Mouse (Mus musculus) midbrain, postnatal 0 days (tissue): ENCODE measurements at regions not wholly inside any gene's neighbourhood (a gene's known extent, or its start where the extent isn't known, plus 50 kb on each side); places are given as distances from the start of the nearest gene placed in this dataset.
A peak's percentile ranks its signal among the peaks of the same experiment; 100 is the strongest.

Experiments used
- ATAC-seq: fragments of 200-750 bp; cut with Nextera tagmentation; 2 replicates; pipeline ENCODE4 v1.8.0; 2017; ENCODE audit warnings: moderate number of reproducible peaks, mild to moderate bottlenecking, moderate TSS enrichment, moderate library complexity; ENCODE audit not compliant: low FRiP score
- DNase-seq: peaks from one replicate; pipeline ENCODE4 v3.0.0-alpha.2; 2015; ENCODE audit warnings: low spot score
- H3K27ac ChIP-seq: fragments of 300-500 bp; sonication (generic); 2 replicates; pipeline ENCODE4 v1.5.1; 2014; ENCODE audit warnings: low read depth, mild to moderate bottlenecking, low read length, mixed read lengths
- H3K27me3 ChIP-seq: fragments of 300-500 bp; sonication (generic); 2 replicates; pipeline ENCODE4 v1.6.1; 2014; ENCODE audit warnings: low read length, control low read depth, mixed read lengths; ENCODE audit not compliant: insufficient read depth
- H3K36me3 ChIP-seq: fragments of 300-500 bp; sonication (generic); 2 replicates; pipeline ENCODE4 v1.6.1; 2014; ENCODE audit warnings: low read length, control low read depth, mixed read lengths; ENCODE audit not compliant: insufficient read depth
- H3K4me1 ChIP-seq: fragments of 300-500 bp; sonication (generic); 2 replicates; pipeline ENCODE4 v1.6.1; 2014; ENCODE audit warnings: mild to moderate bottlenecking, control low read depth, antibody characterized with exemption, low read length, mixed read lengths; ENCODE audit not compliant: insufficient read depth
- H3K4me2 ChIP-seq: fragments of 300-500 bp; sonication (generic); 2 replicates; pipeline ENCODE4 v1.6.1; 2014; ENCODE audit warnings: low read depth, mild to moderate bottlenecking, low read length, mixed read lengths; ENCODE audit not compliant: poor library complexity, severe bottlenecking
- H3K4me3 ChIP-seq: fragments of 300-500 bp; sonication (generic); 2 replicates; pipeline ENCODE4 v1.5.1; 2014; ENCODE audit warnings: low read depth, mild to moderate bottlenecking, low read length, moderate library complexity
- H3K9ac ChIP-seq: fragments of 300-500 bp; sonication (generic); replicated peaks from 2 replicates; pipeline ENCODE4 v1.6.1; 2014; ENCODE audit warnings: mild to moderate bottlenecking, low read length, moderate library complexity, mixed read lengths; ENCODE audit not compliant: poor library complexity, severe bottlenecking
- H3K9me3 ChIP-seq: fragments of 300-500 bp; sonication (generic); 2 replicates; pipeline ENCODE4 v1.6.1; 2016; ENCODE audit warnings: low read length, control low read depth
- CTCF ChIP-seq: IDR thresholded peaks from 2 replicates; pipeline ENCODE4 v1.5.1; 2016; ENCODE audit warnings: antibody characterized with exemption, mild to moderate bottlenecking
- WGBS: fragments of 180-500 bp; shearing (Covaris S2); extraction: QIAGEN DNeasy Blood & Tissue Kit; methylation state at CpG from one replicate; pipeline ENCODE4 v1.1.7; 2014; 5-methylcytosine and 5-hydroxymethylcytosine counted together

DNA sequence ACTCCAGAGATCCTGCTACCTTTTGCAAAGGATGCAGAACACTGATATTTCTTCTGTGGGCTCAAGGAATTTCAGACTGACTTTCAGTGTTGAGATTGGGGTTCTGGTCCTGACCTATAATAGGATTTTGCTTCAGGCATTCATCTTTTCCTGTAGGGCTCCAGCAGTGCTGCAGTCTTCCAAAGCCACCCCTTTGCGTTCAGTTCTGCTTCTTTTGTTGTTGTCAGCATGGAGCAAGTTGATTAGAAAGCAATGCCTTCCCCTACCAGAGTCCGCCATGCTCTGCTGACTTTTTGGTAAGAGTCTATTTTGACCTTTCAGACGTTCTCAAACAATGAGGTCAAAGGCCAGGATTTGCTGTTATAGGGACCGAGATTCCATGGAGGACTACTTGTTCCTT is 297.0 kb downstream of the Impad1 start:
- no peak overlapping the region for H3K4me2 ChIP-seq
- no peaks in the 10 kb centered on the region for H3K27me3 ChIP-seq
- H3K9me3 ChIP-seq: no peaks in the 10 kb centered on the region
- TF ChIP-seq CTCF: no peak
- ATAC-seq (no peak), DNase-seq (no peak)
- no peak overlapping the region for H3K27ac ChIP-seq
- no peaks in the 10 kb centered on the region for H3K36me3 ChIP-seq
- no peaks in the 10 kb centered on the region for H3K4me1 ChIP-seq
- H3K9ac ChIP-seq: no peak overlapping the region
- 7% methylated on average over 4 of the region's 4 CpGs for WGBS
- no peak overlapping the region for H3K4me3 ChIP-seq

DNA sequence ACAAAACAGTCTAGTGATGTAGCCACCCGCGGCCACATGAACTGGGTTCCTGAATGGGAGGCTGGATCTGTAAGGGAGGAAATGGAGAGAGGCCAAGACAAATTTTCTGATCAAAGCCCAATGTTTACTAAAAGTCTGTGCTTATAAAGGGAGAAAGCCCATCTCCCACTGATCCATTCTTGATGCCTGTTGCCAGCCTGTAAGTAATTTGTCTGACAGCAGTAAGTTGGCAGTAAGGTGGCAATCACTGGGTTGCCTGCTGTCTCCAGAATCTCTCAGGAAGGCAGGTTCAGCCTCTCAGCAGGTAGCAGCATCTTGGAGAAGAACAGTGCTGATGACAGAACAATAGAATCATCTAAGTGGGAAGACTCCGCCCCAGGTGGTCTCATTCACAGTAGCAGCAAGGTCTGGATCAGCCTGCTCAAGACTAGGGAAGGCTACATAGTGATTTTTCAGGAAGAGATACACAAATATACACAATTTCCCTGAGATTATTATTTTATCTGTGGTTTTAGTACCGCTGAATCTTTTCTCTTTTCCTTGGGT is 327.9 kb downstream of the Impad1 start:
- no peaks in the 10 kb centered on the region for H3K4me1 ChIP-seq
- ATAC-seq (no peak), DNase-seq (peak; percentile 2)
- H3K36me3 ChIP-seq: no peaks in the 10 kb centered on the region
- 43% methylated on average over 4 of the region's 4 CpGs for WGBS
- H3K9ac ChIP-seq: no peak overlapping the region
- TF ChIP-seq CTCF: no peak
- no peak overlapping the region for H3K4me2 ChIP-seq
- H3K4me3 ChIP-seq: no peak overlapping the region
- no peaks in the 10 kb centered on the region for H3K27me3 ChIP-seq
- H3K9me3 ChIP-seq: no peaks in the 10 kb centered on the region
- no peak overlapping the region for H3K27ac ChIP-seq

DNA sequence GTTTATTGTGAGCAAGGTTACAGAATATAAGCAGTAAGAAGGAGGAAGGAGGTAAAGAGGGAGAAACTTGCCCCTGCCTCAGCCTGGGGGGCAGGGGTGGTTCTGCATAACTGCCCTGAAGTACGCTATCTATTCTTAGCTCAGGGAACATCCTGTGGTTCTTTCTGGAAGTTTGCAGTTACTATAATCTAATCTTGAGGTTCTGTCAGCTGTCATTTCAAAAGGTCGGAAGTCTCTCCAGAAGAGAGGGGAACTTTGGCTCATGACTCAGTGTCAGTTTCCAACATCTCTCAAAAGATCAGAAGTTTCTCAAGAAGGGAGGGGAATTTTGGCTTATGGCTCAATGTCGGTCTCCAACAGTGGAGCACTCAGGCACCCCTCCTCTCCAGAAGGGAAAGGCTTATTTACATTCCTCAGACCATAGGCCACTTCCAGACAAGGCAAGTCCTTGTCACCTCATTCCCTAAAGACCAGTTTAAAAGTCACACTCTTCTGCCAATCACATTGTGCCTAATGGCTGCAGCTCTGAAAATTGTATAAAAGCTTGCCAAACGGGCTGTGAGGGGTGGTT is 328.9 kb downstream of the Impad1 start:
- Histone ChIP-seq H3K9ac (no peak overlapping the region), H3K36me3 (no peaks in the 10 kb centered on the region), H3K4me1 (no peaks in the 10 kb centered on the region), H3K27me3 (no peaks in the 10 kb centered on the region), H3K4me3 (no peak overlapping the region), H3K9me3 (no peaks in the 10 kb centered on the region), H3K4me2 (no peak overlapping the region), H3K27ac (no peak overlapping the region)
- 74% methylated on average over 4 of the region's 4 CpGs for WGBS
- no peak for ATAC-seq
- no peak for TF ChIP-seq CTCF
- no peak for DNase-seq

DNA sequence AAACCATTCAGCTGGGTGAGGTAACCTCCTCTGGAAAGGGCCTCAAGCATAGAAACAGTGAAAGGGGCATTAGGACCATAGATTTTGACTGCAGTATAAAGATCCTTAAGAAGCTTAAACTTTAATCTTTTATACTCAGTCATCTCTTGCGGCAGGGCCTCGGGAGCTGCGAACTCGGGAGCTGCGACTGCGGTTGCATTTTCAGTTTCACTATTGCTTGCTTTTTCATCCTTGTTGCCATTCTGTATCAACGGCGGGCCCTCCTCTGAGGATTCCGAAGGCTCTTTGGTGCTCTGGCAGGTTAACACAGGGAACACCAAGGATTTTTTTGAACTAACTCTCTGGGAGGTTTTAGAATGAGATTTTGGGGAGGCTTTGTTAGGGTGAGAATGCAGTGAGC is 333.9 kb downstream of the Impad1 start:
- ATAC-seq (no peak), DNase-seq (no peak)
- Histone ChIP-seq H3K4me2 (no peak overlapping the region), H3K4me1 (no peaks in the 10 kb centered on the region), H3K4me3 (no peak overlapping the region), H3K9me3 (no peaks in the 10 kb centered on the region), H3K9ac (no peak overlapping the region), H3K36me3 (no peaks in the 10 kb centered on the region), H3K27ac (no peak overlapping the region), H3K27me3 (no peaks in the 10 kb centered on the region)
- no peak for TF ChIP-seq CTCF
- WGBS: 69% methylated on average over 9 of the region's 9 CpGs

DNA sequence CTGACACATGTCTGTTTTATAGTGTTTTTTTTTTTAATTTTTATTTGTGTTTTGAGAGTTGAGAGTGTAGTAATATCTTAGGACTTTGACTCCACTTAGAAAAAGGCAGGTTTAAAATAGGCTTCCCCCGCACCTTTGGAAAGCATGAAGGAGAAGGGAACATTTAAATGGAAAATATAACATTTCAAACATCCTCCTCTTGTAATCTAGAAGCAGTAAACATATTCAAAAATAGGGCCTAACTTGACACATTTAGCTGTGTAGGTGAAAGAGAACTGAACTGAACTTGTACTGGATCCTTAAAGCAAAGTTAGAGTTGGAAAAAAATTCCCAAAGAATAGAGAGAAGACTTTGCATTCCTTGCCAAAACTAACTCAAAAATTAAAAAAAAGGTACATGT is 343.1 kb downstream of the Impad1 start:
- ATAC-seq: no peak
- TF ChIP-seq CTCF: no peak
- no peak overlapping the region for H3K4me2 ChIP-seq

DNA sequence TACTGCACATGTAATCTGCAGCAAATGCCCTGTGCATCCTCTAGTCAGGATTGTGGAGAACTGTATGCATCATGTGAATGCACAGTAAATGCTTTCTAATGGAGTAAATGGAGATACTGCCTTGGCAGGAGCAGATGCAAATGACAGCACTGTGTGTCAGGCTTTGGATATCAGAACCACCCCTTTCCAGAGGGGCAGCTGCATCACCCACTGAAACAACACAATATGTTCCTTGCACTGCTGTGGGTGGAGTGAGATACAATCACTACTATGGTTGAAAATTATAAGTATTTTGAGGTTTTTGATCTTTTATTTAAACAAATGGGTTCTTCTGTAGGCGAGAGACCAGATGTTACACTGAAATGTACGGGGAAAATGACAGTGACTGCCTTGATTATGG is 350.5 kb downstream of the Impad1 start:
- H3K4me3 ChIP-seq: no peak overlapping the region
- no peaks in the 10 kb centered on the region for H3K9me3 ChIP-seq
- no peak overlapping the region for H3K27ac ChIP-seq
- no peak for DNase-seq
- TF ChIP-seq CTCF: no peak
- WGBS: 85% methylated on average over 2 of the region's 2 CpGs
- no peaks in the 10 kb centered on the region for H3K36me3 ChIP-seq
- no peaks in the 10 kb centered on the region for H3K27me3 ChIP-seq
- H3K9ac ChIP-seq: no peak overlapping the region
- no peak for ATAC-seq
- no peaks in the 10 kb centered on the region for H3K4me1 ChIP-seq
- H3K4me2 ChIP-seq: no peak overlapping the region

More for the DNA sequence above, 343.1 kb downstream of the Impad1 start:
- Histone ChIP-seq H3K9me3 (no peaks in the 10 kb centered on the region), H3K9ac (no peak overlapping the region), H3K36me3 (no peaks in the 10 kb centered on the region), H3K4me1 (no peaks in the 10 kb centered on the region), H3K27me3 (no peaks in the 10 kb centered on the region), H3K27ac (no peak overlapping the region), H3K4me3 (no peak overlapping the region)
- 97% methylated on average over 1 of the region's 1 CpGs for WGBS
- DNase-seq: no peak
